Mouse (Mus musculus) c-Kit-negative CD71-positive TER-119-positive erythroid progenitor cells, embryonic 14.5 days (primary cell): Measurements from ENCODE around the gene Gpc5.

ENCODE experiments used
- DNase-seq: peaks from one replicate; pipeline ENCODE4 v3.0.0-alpha.2; 2013; ENCODE audit warnings: low read depth, low spot score

Gpc5 gene

GRCm38 (mm10) chr14:115831854-115832625, 740.0 kb downstream of the Gpc5 start:
- DNase-seq: no peak

- no peak for DNase-seq
These were observed 751.8 kb downstream of the Gpc5 start for GRCm38 (mm10) chr14:115843783-115844182.

- DNase-seq: no peak
These were observed 752.9 kb downstream of the Gpc5 start for GRCm38 (mm10) chr14:115844773-115845427.

GRCm38 (mm10) chr14:115869127-115869526, 777.1 kb downstream of the Gpc5 start:
- DNase-seq: no peak

- no peak for DNase-seq
These were observed 884.0 kb downstream of the Gpc5 start for GRCm38 (mm10) chr14:115976062-115976461.

DNA sequence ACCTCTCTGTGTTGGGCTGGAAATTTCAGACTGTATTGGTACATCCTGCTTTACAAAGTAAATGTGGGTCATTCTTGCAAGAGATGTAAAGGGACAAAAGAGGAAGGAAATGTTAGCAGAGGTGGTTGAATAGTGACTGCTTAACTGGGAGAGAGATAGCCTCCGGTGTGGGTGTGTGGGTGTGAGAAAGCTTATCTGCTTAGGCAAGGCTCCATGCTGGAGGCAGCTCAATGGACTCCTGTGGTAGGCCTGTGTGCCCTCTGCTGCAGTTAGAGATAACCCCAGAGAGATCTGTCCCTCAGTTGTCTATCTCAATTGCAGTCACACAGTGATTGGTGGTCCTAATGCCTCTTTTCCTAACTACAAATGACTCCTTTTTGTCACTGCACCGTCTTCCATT, 887.2 kb downstream of the Gpc5 start:
- no peak for DNase-seq

DNA sequence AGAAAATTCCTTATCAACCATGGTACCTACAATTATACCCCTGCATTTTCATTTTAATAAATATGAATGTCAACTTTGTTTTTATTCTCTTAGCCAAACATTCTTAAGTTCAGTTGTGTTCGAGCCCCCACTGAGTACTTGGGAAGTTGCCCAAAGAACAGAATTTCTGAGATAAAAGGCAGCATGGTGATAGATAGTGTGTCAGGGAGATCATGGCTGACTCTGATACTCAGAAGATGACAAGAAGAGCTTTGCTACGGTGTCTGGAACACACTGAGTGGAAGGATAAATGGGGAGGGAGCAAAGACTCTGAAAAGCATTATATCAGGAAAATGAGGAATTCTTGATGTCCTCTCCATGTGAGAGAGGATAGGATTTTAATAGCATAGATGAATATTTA, 898.7 kb downstream of the Gpc5 start:
- no peak for DNase-seq

GRCm38 (mm10) chr14:115993520-115994106, 901.6 kb downstream of the Gpc5 start:
- DNase-seq: no peak

GRCm38 (mm10) chr14:115998931-115999330, 906.9 kb downstream of the Gpc5 start:
- no peak for DNase-seq

DNA sequence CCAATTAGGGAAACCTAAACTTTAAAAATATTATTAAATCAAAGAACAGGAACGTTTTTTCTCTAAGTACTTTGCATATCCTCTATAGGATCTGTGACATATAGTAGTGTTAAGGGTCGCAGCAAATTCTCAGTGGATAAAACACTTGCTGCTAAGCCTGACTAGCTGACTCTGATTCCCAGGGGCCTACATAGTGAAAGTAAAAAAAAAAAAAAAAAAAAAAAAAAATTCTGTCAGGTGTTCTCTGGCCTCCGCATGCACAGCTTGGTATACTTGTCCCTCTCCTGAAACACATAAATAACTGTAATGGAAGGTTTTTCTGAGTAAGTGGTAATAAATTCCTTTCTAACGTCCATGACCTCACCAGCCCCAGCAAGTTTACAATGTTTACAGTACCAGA, 995.0 kb downstream of the Gpc5 start:
- no peak for DNase-seq

DNA sequence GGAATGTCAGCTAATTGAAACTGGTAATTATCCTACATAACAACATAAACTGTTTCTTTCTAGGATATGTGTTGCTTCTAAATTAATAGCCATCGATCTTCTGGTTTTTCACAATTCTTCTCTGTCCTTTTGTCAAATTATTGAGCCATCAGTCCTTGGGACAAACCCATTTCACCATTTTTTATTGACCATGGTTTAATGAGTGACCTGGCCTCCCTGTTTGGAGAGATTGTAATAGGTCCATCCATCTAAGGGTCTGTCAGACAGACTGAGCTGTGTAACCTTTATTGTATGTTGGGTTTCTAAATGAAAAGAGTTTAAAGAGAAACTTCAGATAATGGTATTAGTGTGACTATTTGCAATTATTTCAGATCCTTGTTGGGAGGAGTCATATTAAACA, 1035.9 kb downstream of the Gpc5 start:
- no peak for DNase-seq

GRCm38 (mm10) chr14:116137330-116137729, 1045.3 kb downstream of the Gpc5 start:
- no peak for DNase-seq

DNA sequence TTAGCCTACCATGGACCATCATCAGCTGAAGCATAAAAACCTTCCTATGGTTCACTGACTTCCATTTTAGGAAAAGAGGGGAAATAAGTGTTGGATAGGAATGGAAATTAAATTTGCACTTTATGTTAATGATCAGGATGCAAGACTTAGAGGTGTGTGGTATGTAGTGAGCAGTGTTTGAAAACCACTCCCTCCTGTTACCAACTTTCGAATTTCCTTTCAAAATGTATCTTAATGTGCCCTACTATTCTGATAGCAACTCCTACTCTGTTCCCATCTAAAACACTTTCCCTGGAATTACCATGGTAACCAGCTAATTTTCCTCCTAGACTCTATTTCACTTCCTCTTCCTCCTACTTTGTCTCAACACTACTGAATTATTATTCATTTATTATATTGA, 1045.8 kb downstream of the Gpc5 start:
- DNase-seq: no peak

DNA sequence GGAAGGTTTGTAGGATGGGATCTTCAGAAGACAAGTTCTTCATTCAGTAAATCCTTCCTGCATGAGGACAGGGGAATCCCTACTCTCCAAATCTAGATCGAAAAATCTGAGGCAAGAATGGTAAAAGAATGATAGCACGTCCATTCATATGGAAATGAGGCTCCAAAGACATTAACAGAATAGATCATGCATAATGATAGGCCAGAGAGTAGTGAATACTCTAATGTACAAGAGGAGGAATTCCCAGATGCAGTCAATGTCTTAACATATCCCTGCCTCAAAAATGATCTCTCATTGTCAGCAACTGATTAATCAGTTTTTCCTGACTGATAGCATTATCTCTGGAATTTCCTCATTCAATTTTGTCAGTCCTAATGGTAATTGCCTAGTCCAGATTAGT, 1070.6 kb downstream of the Gpc5 start:
- no peak for DNase-seq

GRCm38 (mm10) chr14:116167401-116167800, 1075.4 kb downstream of the Gpc5 start:
- no peak for DNase-seq

DNA sequence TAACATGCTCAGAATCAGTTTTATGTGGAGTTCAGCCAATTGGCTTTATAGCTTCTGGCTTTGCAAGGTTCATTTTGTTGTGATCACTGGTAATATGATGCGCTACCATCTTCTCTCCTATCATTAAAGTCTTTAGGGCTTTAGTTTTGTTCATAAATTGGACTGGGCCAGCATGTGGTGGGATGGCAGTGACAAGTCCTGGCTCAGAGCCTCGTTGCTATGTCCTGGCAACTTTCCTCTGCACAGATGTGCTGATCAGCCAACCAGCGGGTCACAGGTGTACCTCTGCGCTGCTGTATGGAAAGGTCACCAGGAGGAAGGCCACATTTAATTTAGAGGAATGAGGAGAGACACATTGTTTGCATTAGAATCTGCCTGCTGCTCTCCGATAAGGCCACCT, 1077.1 kb downstream of the Gpc5 start:
- no peak for DNase-seq

- DNase-seq: no peak
These were observed 1095.0 kb downstream of the Gpc5 start for GRCm38 (mm10) chr14:116186981-116187380.

- DNase-seq: no peak
These were observed 1115.0 kb downstream of the Gpc5 start for GRCm38 (mm10) chr14:116206977-116207376.

GRCm38 (mm10) chr14:116208581-116208980, 1116.6 kb downstream of the Gpc5 start:
- DNase-seq: no peak

DNA sequence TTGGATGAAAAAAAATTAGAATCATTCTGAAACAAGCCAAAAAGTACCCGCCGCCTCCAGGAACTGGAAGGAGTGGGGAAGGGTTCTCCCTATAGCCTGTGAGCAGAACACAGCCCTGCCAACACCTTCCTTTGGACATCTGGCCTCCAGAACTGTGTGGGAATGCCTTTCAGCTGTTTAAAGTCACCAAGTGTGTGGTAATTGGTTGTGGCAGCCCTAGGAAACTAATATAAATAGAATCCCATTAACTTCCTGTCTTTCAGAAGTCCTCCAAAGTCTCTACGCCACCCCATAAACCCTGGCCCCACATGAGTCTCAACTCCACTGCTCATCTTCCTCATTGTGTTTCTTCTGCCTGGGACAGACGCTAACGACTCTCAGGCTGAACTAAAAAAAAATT, 1117.0 kb downstream of the Gpc5 start:
- no peak for DNase-seq

DNA sequence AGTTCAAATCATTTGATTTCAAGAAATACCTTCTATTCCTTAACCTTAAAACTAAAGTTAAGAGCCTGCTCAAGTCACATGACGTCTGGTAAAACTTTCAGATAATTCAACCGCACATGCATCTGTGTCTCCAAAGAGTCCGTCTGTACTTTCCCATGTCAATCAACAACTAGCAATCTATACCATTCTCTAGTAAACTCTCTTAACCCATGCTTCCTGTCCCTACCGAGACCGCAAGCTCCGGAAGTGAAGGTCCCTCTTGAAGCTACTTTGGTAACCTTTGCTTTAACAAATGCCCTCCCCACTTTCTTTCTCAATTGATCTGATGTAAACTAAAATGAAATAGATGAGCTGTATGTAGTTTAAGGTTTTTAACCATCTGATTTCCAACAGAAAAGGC, 1118.3 kb downstream of the Gpc5 start:
- DNase-seq: no peak

- DNase-seq: no peak
These were observed 1120.0 kb downstream of the Gpc5 start for GRCm38 (mm10) chr14:116212029-116212428.

DNA sequence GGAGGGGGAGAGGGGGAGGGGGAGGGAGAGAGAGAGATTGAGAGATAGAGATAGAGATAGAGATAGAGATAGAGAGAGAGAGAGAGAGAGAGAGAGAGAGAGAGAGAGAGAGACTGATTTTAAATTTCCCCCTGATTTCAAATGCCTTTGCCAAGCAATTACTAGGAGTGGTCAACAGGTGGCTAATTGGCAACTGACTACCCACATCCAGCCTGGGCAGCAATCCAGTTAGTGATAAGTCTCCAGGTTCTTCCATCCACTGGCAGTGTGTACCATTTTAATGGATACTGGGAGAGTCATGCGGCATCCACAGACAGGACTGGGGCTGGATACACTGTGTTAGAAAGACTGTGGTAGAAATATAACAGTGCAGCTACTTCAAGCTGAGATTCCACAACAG, 1166.1 kb downstream of the Gpc5 start:
- DNase-seq: no peak
